Mouse (Mus musculus): ENCODE results near the gene Olfr156. TPM values are rescaled to one million over a fixed set of nuclear protein-coding genes. Genes with fewer than 3 reads are reported as not detected.

The Olfr156 gene
- polyA plus RNA-seq (2014; fragmentation: Nextera tagmentation; extraction: Ambion mirVana), result not detected in 2 replicates

GRCm38 (mm10) chr4:43823845-43824337 lies at the start of gene Olfr156:
Gene Olfr156, minus strand, starts transcription at chr4:43823895.
- DNase-seq (ENCODE audit: low spot score), result peak; percentile 81
- 0 out of 2 replicates have a peak within 1 kb of the TSS, but pooled peaks have one; percentile 11 for H3K27ac ChIP-seq (replicated peaks; ENCODE audit: low read depth, low read length)
- WGBS, result 7% methylated on average over 7 of the region's 7 CpGs

GRCm38 (mm10) chr4:43869821-43870220 lies 46.1 kb upstream of the Olfr156 start:
- no peaks in the 10 kb centered on the region for H3K9me3 ChIP-seq (ENCODE audit: control insufficient read depth, low read length)
- no peak overlapping the region for H3K4me2 ChIP-seq (ENCODE audit: low read depth, low read length)
- ATAC-seq (ENCODE audit: low read depth) (no peak), DNase-seq (ENCODE audit: low spot score) (no peak)
- WGBS, result 77% methylated on average over 10 of the region's 10 CpGs
- no peaks in the 10 kb centered on the region for H3K27me3 ChIP-seq (replicated peaks; ENCODE audit: control insufficient read depth, insufficient read depth, low read length)
- no peak overlapping the region for H3K9ac ChIP-seq (ENCODE audit: low read depth, low read length)
- no peak overlapping the region for H3K27ac ChIP-seq (replicated peaks; ENCODE audit: low read depth, low read length)
- peaks cover 3% of the 10 kb centered on the region; the same call in 1 of the 2 replicates for H3K4me1 ChIP-seq (ENCODE audit: control insufficient read depth, insufficient read depth, low read length)
- no peak overlapping the region for H3K4me3 ChIP-seq (ENCODE audit: low read depth, low read length)
- H3K36me3 ChIP-seq (ENCODE audit: control insufficient read depth, insufficient read depth, low read length), result no peaks in the 10 kb centered on the region

More at GRCm38 (mm10) chr4:43823845-43824337, at the start of gene Olfr156:
- Histone ChIP-seq H3K36me3 (ENCODE audit: control insufficient read depth, insufficient read depth, low read length) (no peaks in the 10 kb centered on the region), H3K9ac (ENCODE audit: low read depth, low read length) (0 out of 2 replicates have a peak within 1 kb of the TSS, but pooled peaks have one; percentile 34), H3K27me3 (replicated peaks; ENCODE audit: control insufficient read depth, insufficient read depth, low read length) (no peaks in the 10 kb centered on the region), H3K9me3 (ENCODE audit: control insufficient read depth, low read length) (no peaks in the 10 kb centered on the region), H3K4me1 (ENCODE audit: control insufficient read depth, insufficient read depth, low read length) (0 out of 2 replicates have a peak, but pooled peaks cover 2% of the 10 kb centered on the region), H3K4me3 (ENCODE audit: low read depth, low read length) (no peak within 1 kb of the TSS), H3K4me2 (ENCODE audit: low read depth, low read length) (no peak within 1 kb of the TSS)
- ATAC-seq (ENCODE audit: low read depth), result no peak; the same call in 1 of the 2 replicates

- Histone ChIP-seq H3K4me3 (ENCODE audit: low read depth, low read length) (no peak overlapping the region), H3K4me2 (ENCODE audit: low read depth, low read length) (no peak overlapping the region), H3K36me3 (ENCODE audit: control insufficient read depth, insufficient read depth, low read length) (no peaks in the 10 kb centered on the region), H3K9me3 (ENCODE audit: control insufficient read depth, low read length) (no peaks in the 10 kb centered on the region), H3K27me3 (replicated peaks; ENCODE audit: control insufficient read depth, insufficient read depth, low read length) (no peaks in the 10 kb centered on the region), H3K9ac (ENCODE audit: low read depth, low read length) (no peak overlapping the region), H3K4me1 (ENCODE audit: control insufficient read depth, insufficient read depth, low read length) (no peaks in the 10 kb centered on the region), H3K27ac (replicated peaks; ENCODE audit: low read depth, low read length) (no peak overlapping the region)
- WGBS, result 59% methylated on average over 4 of the region's 4 CpGs
- no peak for DNase-seq (ENCODE audit: low spot score)
- ATAC-seq (ENCODE audit: low read depth), result no peak
Measured at GRCm38 (mm10) chr4:43863298-43863697, 39.6 kb upstream of the Olfr156 start.

DNA sequence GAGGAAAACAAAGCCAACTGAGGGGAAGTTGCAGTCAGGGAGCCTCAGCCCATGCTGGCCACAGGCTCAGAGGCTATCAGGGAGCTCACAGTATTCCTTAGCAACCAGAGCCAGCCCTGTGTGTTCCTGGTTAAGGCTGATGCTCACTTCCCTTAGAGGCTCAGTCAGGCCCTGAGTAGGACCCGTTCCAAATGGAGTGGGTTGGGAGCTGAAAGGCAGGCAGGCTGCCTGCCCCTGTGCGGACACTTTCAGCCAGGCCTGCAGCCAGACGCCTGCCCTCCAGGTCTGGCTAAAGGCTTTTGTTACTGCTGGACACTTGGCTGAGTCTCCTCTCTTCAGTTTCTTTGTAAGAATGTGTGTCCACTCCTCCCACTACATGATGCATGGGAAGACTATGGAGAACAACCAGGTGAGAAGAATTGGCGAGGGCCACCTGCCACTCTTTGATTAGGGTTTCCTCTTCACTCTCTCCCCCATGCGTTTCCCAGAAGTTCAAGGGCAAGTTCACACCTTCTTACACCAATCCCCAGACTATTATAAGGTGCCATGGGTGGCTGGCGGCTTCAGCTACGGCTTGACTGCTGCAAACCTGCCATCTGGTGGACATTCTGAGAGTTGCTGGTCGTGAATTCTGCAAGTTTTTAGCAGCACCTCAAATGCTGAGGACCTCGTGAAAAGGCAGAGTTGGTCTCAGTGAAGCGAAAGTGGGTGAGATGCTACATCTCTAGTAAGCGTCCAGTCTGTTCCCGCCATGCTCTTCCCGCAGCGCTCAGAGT lies 37.2 kb upstream of the Olfr156 start:
- H3K4me3 ChIP-seq (ENCODE audit: low read depth, low read length), result no peak overlapping the region
- H3K4me2 ChIP-seq (ENCODE audit: low read depth, low read length), result no peak overlapping the region
- H3K27me3 ChIP-seq (replicated peaks; ENCODE audit: control insufficient read depth, insufficient read depth, low read length), result no peaks in the 10 kb centered on the region
- H3K36me3 ChIP-seq (ENCODE audit: control insufficient read depth, insufficient read depth, low read length), result no peaks in the 10 kb centered on the region
- ATAC-seq (ENCODE audit: low read depth), result no peak
- WGBS, result 20% methylated on average over 14 of the region's 14 CpGs
- H3K4me1 ChIP-seq (ENCODE audit: control insufficient read depth, insufficient read depth, low read length), result no peaks in the 10 kb centered on the region
- no peaks in the 10 kb centered on the region for H3K9me3 ChIP-seq (ENCODE audit: control insufficient read depth, low read length)
- DNase-seq (ENCODE audit: low spot score), result peak; percentile 76
- H3K9ac ChIP-seq (ENCODE audit: low read depth, low read length), result no peak overlapping the region
- H3K27ac ChIP-seq (replicated peaks; ENCODE audit: low read depth, low read length), result no peak overlapping the region

GRCm38 (mm10) chr4:43859886-43860285 lies 36.2 kb upstream of the Olfr156 start:
- Histone ChIP-seq H3K27me3 (replicated peaks; ENCODE audit: control insufficient read depth, insufficient read depth, low read length) (no peaks in the 10 kb centered on the region), H3K27ac (replicated peaks; ENCODE audit: low read depth, low read length) (no peak overlapping the region), H3K4me3 (ENCODE audit: low read depth, low read length) (no peak overlapping the region), H3K9me3 (ENCODE audit: control insufficient read depth, low read length) (no peaks in the 10 kb centered on the region), H3K4me2 (ENCODE audit: low read depth, low read length) (no peak overlapping the region), H3K9ac (ENCODE audit: low read depth, low read length) (no peak overlapping the region), H3K4me1 (ENCODE audit: control insufficient read depth, insufficient read depth, low read length) (no peaks in the 10 kb centered on the region), H3K36me3 (ENCODE audit: control insufficient read depth, insufficient read depth, low read length) (no peaks in the 10 kb centered on the region)
- DNase-seq (ENCODE audit: low spot score) (no peak), ATAC-seq (ENCODE audit: low read depth) (no peak)
- 79% methylated on average over 10 of the region's 10 CpGs for WGBS

- Histone ChIP-seq H3K9me3 (ENCODE audit: control insufficient read depth, low read length) (no peaks in the 10 kb centered on the region), H3K4me3 (ENCODE audit: low read depth, low read length) (no peak overlapping the region), H3K27ac (replicated peaks; ENCODE audit: low read depth, low read length) (no peak overlapping the region), H3K9ac (ENCODE audit: low read depth, low read length) (no peak overlapping the region), H3K4me1 (ENCODE audit: control insufficient read depth, insufficient read depth, low read length) (no peaks in the 10 kb centered on the region), H3K36me3 (ENCODE audit: control insufficient read depth, insufficient read depth, low read length) (no peaks in the 10 kb centered on the region), H3K27me3 (replicated peaks; ENCODE audit: control insufficient read depth, insufficient read depth, low read length) (no peaks in the 10 kb centered on the region), H3K4me2 (ENCODE audit: low read depth, low read length) (no peak overlapping the region)
- DNase-seq (ENCODE audit: low spot score) (no peak), ATAC-seq (ENCODE audit: low read depth) (no peak)
- WGBS, result 72% methylated on average over 8 of the region's 8 CpGs
Measured at GRCm38 (mm10) chr4:43854101-43854500, 30.4 kb upstream of the Olfr156 start.

- Histone ChIP-seq H3K36me3 (ENCODE audit: control insufficient read depth, insufficient read depth, low read length) (no peaks in the 10 kb centered on the region), H3K9me3 (ENCODE audit: control insufficient read depth, low read length) (no peaks in the 10 kb centered on the region), H3K4me1 (ENCODE audit: control insufficient read depth, insufficient read depth, low read length) (no peaks in the 10 kb centered on the region), H3K4me2 (ENCODE audit: low read depth, low read length) (no peak within 1 kb of the TSS), H3K4me3 (ENCODE audit: low read depth, low read length) (no peak within 1 kb of the TSS), H3K27me3 (replicated peaks; ENCODE audit: control insufficient read depth, insufficient read depth, low read length) (no peaks in the 10 kb centered on the region), H3K27ac (replicated peaks; ENCODE audit: low read depth, low read length) (no peak within 1 kb of the TSS), H3K9ac (ENCODE audit: low read depth, low read length) (no peak within 1 kb of the TSS)
- ATAC-seq (ENCODE audit: low read depth), result no peak
- no peak for DNase-seq (ENCODE audit: low spot score)
- 80% methylated on average over 6 of the region's 6 CpGs for WGBS
Measured at GRCm38 (mm10) chr4:43851265-43851664, 27.6 kb upstream of the Olfr156 start, which contains the start of gene Olfr155. Gene Olfr155, plus strand, starts transcription at chr4:43851565.

DNA sequence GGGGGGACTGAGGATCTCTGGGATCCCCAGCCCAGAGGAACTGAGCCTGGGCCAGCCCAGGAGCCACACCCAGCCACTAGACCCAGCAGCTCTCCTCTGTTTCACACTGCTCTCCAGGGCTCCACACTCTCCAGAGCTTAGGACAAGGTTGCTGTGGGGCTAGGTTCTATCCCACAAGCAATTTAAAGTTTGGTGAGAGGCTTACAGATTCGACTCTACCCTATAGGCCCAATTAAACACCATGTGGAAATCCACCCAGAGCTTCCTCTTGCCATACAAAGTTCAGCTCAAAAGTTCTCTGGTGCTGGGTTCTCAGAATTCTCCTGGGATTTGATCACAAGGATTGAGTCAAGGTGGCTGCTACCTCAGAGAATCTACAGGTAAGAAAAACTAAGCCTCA lies 16.4 kb upstream of the Olfr156 start, which contains the start of gene Olfr157:
Olfr157 (minus strand) TSS at position 101 of the 400 bp plus-strand sequence.
- 73% methylated on average over 1 of the region's 1 CpGs for WGBS
- DNase-seq (ENCODE audit: low spot score) (no peak), ATAC-seq (ENCODE audit: low read depth) (no peak)
- no peak within 1 kb of the TSS for H3K4me2 ChIP-seq (ENCODE audit: low read depth, low read length)
- H3K36me3 ChIP-seq (ENCODE audit: control insufficient read depth, insufficient read depth, low read length), result no peaks in the 10 kb centered on the region
- H3K4me1 ChIP-seq (ENCODE audit: control insufficient read depth, insufficient read depth, low read length), result no peaks in the 10 kb centered on the region
- H3K4me3 ChIP-seq (ENCODE audit: low read depth, low read length), result no peak within 1 kb of the TSS
- no peak within 1 kb of the TSS for H3K27ac ChIP-seq (replicated peaks; ENCODE audit: low read depth, low read length)
- no peak within 1 kb of the TSS for H3K9ac ChIP-seq (ENCODE audit: low read depth, low read length)
- H3K27me3 ChIP-seq (replicated peaks; ENCODE audit: control insufficient read depth, insufficient read depth, low read length), result no peaks in the 10 kb centered on the region
- 0 out of 2 replicates have a peak, but pooled peaks cover 5% of the 10 kb centered on the region for H3K9me3 ChIP-seq (ENCODE audit: control insufficient read depth, low read length)
